Mouse (Mus musculus) frontal cortex, postnatal 36 days (tissue): Measurements from ENCODE around the gene Stk11.

Experiments used
- DNase-seq, 2 experiments: peaks; one replicate each; pipeline ENCODE4 v3.0.0; 2022; ENCODE audit warnings: low spot score in 2 of 2

Gene Stk11

DNA sequence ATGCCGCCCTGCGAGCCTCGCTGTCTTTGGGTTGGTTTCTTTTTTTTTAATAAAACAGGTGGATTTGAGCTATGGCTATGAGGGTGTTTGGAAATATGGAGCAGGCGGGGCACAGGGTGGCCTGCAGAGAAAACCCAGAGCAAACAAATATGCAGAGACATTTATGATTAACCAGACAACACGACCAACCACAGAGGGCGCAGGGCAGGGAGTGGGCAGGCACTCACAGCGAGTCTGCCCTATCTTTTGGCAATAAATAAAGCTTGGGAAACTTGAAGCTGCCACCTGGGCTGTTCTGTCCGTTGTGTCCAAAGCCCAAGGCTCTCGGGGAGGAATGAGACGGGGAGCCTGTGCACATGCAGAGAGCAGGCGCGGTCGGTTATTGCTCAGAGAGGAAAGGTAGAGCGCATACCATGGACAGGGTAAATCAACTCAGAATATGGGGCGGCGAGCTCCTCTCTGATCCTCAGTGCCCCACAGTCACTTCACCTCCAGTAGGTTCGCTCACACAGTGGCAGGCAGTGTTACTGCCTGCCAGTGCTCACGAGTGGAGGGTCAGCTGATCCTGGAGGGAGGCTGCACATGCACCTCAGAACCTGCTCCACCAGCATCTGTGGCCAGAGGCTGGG lies 14.9 kb downstream of the Stk11 start:
- no peak for DNase-seq

DNA sequence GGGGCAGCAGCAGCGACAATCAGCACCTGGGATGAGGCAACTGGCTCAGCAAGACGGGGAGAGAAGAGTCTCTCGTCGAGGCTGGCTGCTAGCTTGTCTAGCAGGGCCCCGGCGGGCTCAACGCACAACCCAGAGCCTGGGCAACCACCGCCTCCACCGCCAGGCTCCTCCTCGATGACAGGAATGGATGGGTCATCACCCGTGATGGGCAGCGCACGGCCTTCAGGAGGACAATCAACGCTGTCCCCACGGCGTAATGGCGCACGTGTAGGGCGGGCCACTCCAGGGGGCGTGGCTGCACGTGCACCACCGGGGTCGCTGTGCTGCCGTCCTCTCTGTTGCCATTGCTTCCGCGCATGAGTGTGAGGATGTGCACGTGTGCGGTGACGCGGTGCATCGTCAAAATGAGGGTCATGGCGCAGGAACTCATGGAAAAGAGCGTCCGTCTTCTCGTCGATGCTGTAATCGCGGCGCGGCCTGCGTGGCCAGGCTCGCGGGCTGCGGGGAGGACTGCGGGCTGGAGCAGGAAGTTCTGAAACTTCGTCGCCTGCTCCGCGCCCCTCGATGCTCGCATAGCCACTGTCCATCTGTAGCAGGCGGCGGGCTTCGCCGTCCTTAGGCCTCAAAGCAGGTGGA lies 15.8 kb downstream of the Stk11 start:
- DNase-seq: peak in 1 of 2 experiments; percentile 46

DNA sequence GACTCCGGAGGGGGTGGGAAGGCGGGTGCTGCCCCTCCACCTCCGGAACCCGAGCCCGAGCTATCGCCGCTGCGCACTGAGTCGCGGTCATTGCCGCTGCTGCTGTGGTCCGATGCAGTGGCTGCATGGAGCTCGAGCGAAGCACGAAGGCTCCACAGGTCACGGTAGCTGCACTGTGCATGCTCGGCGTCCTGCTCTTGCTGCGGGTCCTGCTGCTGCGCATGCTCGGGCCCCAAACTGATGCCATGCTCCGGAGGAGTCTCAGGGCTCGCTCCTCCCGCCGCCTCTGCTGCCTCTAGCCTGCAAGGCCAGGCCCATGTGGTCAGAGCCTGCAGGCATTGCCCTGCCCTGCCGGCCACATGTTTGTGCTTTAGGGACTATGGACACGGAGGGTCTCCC lies 16.3 kb downstream of the Stk11 start:
- DNase-seq: peak in 1 of 2 experiments; percentile 39

DNA sequence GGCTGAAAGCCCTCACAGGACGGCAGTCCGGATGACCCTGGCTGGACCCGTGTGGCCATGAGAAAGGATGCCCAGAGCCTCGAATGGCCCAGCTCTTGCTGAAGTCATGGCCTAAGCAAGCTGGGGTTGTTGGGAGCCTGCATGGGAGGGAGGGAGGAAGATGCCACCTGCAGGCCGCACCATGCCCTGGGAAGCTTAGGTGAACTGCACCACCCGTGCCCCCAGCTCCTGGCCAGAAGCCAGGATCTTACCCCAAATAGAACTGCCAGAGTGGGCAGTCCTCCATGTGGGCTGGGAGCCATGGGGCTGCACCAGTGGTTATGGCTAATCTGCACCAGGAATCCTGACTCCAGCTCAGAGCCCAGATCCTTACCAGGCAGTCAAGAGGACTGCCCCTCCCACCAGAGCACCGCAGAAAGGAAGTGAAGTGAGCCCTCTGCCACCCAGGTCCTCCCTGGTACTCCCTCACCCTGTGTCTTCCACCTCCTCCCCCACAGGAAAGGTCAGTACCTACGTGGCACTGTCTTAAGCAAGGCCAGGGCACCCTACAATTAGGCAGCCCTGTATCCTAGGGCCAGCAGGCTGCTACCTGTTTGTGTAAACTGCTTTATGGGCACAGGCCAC lies 17.7 kb downstream of the Stk11 start:
- DNase-seq: no peak

DNA sequence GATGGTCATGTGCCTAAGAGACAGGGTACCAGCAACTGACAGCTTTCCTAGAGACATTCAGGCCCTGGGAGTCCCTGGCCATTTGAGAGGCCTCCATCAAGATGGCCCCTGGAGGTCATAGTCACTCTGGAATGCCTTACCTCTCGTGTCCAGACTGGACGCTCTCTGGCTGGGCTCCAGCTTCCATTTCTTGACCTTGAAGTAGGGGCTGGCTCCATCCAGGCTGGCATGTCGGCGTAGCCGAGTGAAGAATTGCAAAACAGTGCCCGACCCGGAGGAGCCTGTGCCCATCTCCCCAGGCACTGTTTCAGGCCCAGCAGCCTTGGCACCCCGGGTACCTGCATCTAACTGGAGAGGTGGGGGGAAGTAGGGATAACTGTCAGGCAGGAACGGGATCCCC lies 18.8 kb downstream of the Stk11 start:
- DNase-seq: no peak

DNA sequence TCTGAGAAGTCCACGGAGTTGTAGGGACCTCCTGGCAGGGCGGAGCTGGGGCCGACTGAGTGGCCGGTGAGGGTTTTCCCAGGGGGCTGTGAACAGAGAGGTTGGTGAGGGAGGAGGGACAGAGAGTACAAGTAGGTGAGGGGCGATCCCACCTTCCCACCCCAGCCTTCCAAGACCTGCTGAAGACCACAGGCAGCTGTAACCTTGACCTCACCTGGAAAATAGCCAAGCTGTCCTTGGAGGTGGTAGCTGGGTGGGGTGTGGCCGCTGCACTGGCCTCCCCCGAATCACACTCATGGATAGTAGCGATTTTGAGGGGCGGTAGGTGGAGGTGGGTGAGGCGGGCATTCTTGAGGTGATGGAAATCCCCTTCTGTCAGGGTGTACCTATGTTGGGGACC lies 19.6 kb downstream of the Stk11 start:
- no peak for DNase-seq

DNA sequence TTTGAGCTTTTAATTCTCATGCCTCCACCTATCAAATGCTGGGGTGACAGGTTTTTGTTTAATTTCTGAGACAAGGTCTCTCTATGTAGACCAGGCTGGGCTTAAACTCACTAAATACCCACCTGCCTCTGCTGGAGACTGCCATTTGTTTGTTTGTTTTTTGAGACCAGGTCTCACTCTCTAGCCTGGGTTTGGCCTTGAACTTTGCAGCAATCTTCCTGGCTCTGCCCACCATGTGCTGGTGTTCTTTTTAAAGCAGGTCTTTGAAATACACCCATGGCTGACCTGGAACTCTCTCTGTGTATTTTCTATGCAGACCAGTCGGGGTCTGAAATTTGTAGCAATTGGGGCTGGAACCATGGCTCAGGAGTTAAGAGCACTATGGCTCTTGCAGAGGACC lies 20.0 kb downstream of the Stk11 start:
- no peak for DNase-seq

DNA sequence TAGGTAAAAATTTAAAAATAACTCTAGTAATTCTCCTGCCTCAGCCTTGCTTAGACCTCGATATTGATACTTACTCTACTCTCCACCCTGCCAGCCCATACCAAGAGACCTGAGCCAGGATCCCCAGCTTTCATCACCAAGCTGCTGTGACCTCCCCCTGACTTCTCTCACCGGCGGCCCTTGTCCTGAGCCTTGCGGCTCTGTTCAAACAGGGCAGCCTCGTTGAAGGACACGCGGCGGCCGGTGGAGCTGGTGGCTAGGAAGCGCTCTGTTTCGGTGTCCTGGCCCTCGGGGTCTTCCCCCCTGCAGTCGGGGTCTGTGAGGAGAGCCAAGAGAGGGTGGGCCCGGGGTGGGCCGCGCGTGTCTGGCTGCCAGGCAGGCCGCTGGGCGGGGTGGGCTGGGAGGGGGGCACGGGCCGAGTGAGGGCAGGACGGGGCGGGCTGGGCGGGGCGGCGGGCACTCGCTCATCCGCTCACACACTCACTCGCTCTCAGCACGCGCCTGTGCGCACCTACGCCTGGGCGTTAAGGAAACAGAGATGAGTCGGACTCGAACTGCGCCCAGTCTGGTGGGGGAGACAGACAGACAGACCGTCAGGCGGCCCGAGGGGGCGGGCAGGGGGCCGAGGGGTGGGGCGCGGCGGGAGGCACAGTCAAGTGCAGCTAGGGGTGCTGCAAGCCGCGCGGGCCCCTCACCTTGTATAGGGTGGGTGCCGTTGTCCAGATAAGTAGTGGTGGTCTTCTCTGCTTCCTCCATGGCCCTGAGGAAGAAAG lies 20.8 kb downstream of the Stk11 start:
- DNase-seq: no peak

DNA sequence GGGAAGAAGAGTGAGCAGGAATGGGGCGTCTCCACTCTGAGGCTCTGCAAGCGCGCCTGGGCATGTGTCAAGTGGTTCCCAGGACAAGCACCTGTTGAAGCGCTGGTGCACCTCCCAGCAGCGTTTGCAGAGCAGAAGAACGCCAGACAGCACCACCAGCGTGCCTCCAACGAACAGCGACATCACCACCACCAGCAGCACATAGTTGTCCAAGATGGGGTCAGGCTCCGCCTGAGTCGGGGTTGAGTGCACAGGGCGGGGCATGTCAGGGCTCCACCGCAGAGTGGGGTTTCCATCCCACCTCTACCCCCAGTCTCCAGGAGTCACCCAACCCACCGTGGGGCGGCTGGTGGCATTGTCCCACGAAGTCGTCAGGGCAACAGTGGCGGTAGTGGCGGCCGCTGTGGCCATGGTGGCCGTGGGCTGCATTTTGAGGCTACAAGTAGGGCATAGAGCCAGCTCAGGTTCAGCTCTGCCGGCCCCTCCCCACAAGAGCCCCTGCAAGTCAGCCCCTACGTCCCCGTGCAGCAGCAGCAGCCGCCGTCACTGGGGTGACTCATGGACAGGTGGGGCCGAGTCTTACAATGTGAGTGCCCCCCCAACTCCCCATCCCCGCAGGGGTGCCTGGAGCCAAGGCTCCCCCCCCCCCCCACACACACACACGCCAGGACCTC lies 21.5 kb downstream of the Stk11 start:
- DNase-seq: peak; percentile 38 to 52

DNA sequence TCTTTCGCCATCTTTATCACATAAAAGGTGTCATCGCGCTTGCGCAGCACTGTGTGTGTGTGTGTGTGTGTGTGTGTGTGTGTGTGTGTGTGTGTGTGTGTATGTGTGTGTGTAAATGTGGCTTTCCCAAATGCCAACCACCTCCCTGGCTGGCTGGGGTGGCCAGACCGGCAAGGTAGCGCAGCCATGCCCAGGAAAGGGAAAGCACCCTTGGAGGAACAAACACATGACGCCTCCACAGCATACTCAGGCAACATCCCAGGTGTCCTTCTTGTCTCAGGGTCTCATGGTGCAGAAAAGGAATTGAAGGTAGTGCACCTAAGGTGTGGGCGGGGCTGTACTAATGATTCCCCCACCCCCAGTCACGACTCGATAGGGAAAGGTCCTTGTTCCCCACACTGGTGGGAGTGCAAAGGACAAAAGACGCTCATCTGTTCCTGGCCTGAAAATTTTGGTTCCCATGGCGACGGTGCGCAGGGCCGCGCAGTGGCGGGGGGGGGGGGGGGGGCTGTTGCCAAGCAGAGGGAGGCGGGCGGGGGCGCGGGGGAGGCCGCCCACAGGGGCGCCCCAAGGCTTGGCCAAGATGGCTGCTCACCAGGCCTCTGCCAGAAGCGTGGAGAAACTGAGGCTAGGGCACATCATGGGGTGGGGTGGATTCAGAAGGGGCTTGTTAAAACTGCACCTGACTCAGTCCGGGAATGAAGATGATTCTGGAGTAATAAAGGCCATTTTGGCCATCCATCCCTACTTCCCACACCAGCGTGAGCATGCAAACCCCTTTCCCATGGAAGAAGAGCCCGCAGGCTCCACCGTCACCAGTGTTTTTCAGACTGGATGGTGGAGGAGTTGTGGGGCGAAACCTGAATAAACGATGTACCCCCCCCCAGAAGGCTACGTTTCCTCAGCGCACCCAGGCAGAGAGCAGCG lies 22.3 kb downstream of the Stk11 start:
- peak; percentile 60 for DNase-seq

DNA sequence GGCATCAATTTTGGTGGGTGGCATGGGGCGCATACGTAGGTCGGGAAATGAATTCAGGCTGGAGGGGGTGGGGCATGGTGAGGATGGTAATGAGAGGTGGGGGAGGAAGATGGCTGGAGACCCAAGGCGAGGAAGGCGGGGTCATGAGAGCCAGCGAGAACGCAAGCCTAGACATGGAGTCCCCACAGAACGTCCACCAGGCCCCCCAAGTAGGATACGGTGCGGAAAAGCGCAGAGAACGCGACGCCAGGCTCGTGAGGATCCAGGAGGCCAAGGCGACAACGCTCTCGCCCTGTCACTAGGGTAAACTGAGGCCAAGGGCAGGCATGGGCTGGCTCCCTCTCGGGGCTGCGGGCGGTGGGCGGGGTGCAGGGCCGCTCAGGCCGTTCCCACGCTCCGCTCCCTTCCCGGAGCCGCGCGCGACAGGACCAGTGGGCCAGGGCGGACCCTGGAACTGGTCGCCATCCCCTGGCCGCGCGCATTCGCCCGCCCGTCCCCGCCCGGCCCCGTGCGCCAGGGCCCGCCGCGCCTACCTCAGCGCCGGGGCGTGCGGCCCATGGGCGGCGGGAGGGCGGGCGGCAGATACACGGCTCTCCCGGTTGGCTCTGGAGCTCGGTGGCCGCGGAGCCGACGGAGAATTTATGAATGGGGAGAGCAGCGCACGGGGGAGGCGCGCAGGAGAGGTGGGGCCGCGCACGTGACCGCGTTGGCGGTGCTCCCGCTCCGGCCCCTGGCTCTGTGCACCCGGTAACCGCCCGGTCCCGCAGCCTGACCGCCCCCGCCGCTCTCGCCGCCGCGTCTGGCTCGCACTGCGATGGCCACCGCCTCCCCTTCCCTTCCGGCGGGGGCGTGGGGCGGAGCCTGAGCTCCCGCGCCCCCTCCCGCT lies 23.2 kb downstream of the Stk11 start, which contains the start of gene Atp5d:
Gene Atp5d, plus strand, starts transcription at position 80 of the 886 bp plus-strand sequence.
- peak; percentile 71 to 79 for DNase-seq

DNA sequence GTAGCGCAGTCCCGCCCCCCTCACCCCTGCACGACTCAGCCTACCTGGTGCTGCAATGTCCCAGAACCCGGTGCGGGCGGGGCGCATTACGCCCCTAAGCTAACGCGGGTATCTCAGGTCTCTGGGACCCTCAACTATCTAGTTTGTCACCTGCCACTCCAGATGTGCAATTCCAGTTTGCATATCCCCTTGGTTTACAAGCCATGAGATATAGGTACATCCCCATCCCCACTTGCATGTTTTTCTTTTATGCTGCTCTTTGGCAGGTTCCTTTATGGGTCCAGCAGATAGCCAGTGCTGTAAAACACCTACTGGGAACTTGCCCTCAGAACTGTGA lies 23.8 kb downstream of the Stk11 start:
- DNase-seq: no peak

DNA sequence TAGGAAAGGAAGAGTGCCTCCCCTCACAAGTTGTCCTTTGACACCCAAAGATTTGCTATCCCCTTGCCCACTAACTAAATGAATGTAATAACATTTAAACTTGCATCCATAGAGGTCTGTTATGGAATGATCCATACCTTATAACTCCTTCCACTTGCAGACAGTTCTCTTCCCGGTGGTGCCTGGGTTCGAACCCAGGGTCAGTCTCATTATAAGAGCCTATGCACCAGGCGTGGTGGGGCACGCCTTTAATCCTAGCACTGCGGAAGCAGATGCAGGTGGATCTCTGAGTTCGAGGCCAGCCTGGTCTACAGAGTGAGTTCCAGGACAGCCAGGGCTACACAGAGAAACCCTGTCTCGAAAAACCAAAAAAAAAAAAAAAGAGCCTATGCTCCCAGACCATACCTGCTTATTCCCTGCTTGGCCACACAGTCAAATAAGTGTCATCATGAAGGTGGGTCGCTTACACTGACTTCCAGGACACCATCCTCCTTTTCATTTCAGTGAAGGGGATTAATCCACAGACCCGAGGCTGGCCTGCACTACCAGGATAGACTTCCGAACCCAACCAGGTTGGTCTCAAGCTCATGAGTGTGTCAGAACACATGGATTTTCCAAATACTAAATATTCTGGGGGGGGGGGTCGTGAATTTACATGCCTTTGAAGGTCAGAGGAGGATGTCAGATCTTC lies 24.5 kb downstream of the Stk11 start:
- DNase-seq: no peak

DNA sequence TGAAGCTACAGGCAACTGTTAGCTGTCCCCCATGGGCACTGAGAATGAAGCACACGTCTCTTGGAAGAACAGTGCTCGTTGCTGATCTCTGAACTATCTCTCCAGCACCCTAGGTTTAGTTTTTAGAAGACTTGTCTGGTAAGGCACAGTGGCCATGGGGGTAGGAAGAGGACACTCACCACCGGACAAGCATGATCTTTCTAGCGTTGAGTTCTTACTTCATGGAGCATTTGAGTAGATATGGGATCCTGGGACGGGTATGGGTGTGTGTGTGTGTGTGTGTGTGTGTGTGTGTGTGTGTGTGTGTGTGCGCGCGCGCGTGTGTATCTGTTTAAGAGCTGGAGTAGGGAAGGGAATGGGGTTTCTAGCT lies 25.0 kb downstream of the Stk11 start, which contains the start of gene Cbarp:
Gene Cbarp, minus strand, starts transcription at position 170 of the 370 bp plus-strand sequence.
- DNase-seq: no peak

DNA sequence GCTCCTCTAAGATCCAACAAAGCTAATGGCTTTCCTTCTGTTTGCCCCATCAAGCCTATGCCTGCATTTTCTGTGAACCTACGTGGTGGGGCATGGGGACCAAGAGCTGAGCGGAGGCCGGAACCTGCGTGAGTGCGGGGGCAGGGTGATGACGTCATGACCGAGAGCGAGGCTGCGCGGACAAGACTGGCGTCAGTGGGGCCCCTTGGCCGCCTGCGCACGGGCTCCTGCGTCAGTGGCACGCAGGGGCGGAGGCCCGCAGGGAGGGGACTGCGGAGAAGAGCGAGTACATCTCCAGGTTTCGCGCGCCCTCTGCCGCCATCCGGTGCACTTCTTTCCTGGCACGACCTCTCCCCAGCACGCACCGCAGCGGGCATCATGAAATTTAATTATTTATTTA lies 25.6 kb downstream of the Stk11 start:
- peak; percentile 97 for DNase-seq

DNA sequence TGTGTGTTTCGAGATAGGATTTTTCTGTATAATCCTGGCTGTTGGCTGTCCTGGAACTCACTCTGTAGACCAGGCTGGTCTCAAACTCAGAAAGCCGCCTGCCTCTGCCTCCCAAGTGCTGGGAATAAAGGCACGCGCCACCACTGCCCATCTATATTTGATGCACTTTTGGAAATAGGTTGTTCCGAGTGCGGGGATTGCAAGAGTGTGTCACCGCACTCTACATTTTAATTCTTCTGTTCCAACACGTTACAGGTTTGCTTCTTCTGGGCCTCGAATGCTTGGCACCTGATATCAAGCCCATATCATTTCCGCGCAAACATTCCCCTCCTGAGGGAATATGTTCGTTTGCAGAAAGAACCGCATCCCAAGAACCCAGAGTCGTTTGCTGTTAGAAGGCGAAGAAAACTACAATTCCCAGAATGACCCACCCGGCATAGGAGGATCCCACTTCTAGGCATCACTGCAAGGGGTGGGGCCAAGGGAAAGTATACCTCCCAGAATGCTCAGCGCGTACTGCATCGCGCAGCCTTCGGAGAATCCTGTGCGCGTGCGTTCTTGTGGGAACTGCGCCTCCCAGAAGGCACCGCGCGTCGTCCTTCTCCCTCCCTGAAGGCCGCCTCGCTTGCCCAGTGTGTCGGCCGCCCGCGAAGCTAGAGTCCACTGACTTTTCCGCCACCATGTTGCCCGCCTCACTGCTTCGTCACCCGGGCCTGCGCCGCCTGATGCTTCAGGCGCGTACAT lies 26.4 kb downstream of the Stk11 start:
- peak; percentile 91 to 96 for DNase-seq

DNA sequence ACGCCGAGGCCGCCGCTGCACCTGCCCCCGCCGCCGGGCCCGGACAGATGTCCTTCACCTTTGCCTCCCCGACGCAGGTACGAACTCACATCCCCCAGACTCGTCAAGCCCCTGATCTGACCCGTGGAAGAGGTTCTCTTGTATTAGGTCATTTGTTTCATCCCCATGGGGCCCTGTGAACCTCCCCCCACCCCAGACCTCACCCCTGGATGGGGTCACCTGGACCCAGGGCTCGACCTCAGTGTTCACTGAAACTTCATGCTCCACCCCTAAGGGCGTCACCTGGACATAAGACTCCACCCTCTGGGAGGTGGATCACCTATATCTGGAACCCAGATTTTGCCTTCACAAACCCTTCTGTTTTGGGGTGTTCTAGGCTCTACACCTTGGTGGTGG lies 26.9 kb downstream of the Stk11 start:
- no peak for DNase-seq

DNA sequence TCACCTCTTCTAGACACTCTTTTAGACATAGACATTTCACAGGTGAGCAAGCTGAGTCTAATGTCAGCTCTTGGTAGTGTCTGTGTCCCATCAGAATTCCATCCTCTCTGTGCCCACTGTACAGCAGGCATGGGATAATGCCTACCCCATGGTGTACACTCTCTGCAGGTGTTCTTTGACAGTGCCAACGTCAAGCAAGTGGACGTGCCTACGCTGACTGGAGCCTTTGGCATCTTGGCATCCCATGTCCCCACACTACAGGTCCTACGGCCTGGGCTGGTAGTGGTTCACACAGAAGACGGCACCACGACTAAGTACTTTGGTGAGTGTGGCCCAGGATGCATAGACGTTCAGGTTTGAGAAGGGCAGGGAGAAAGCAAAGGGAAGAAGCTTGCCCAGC lies 28.1 kb downstream of the Stk11 start:
- no peak for DNase-seq

DNA sequence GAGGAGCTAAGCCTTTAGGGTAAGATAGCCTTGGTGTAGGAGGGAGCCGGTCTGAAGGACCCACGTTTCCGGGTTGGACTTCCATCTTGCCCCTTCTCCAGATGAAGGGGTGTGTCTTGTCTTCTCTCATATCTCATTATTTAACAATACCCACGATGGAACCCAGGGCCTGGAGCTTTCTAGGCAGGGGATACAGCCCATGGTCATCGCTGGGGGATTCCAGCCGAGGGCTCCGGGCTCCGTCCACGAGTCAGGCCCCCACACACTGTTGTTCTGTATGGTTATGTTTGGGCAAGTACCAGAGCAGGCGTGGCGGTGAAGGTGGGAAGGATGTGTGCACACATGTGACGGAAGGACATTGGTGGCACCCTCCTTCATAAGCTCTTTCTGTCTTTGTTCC lies 28.6 kb downstream of the Stk11 start:
- no peak for DNase-seq
